Mouse (Mus musculus) liver, embryonic 14.5 days (tissue): Measurements from ENCODE around the gene Smc1b.
"Not testable (repeated sequence)": the region's sequence is repeated elsewhere in the genome, so short reads cannot be mapped to it uniquely, and the experiment has no call there.

Source experiments
- CTCF ChIP-seq: IDR thresholded peaks from 2 replicates; pipeline ENCODE4 v1.5.1; 2016; ENCODE audit warnings: antibody characterized with exemption, low read depth, control low read depth
- EP300 ChIP-seq: IDR thresholded peaks from 2 replicates; pipeline ENCODE4 v1.6.1; 2016; ENCODE audit warnings: antibody characterized with exemption, low read depth

DNA sequence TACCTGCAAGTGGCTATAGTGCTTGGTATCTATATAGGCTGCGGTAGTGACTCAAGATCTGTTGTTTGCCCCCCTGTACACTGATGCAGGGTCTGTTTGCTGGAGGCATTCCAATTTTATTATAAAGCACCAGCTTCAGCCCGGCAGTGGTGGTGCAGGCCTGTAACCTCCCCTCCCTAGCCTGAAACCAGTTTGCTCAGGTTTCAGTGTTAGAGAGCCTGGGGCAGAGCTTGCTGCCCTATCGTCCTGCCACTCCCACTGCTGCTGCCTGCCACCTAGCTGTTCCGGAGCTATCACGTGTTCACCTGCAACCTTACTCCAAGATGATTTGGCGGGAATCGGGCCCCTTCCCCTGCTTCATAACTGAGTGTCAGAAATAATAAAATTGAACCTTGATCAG, 97.8 kb downstream of the Smc1b start:
- not testable (repeated sequence) for TF ChIP-seq CTCF, EP300
